Mouse (Mus musculus) c-Kit-positive CD71-positive TER-119-negative erythroid progenitor cells, embryonic 14.5 days (primary cell): ENCODE results near the gene Casc1.

ENCODE experiments used
- DNase-seq: peaks from one replicate; pipeline ENCODE4 v3.0.0-alpha.2; 2013; ENCODE audit warnings: low read depth

The Casc1 gene

DNA sequence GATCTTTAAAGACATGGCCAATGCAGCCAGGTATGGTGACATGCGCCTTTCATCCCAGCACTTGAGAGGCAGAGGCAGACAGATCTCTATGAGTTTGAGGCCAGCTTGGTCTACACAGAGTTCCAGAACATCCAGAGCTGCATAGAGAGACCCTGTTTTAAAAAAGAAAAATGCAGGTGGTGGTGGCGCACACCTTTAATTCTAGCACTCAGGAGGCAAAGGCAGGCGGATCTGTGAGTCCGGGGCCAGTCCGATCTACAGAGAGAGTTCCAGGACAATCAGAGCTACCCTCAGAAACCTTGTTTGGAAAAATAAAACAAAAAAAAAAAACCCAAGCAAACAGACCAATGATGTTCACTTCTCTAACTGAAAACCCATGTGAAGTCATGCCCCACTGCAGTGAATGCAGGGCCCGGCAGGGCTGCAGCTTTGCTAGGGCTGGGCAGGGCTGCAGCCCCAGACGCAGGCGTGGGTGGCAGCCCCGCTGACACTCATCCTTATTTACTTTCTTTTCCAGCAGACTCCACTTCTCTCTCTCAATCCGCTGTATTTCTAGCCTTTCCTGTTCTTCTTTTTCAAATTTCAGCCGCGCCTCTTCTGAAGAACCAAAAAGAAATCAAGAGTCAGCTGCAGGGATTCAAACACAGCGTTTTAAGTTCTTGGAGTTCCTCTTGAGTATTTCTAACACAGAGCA, 8.2 kb downstream of the Casc1 start:
- no peak for DNase-seq

- DNase-seq: no peak
Measured at GRCm38 (mm10) chr6:145197949-145198686, 12.7 kb downstream of the Casc1 start.

DNA sequence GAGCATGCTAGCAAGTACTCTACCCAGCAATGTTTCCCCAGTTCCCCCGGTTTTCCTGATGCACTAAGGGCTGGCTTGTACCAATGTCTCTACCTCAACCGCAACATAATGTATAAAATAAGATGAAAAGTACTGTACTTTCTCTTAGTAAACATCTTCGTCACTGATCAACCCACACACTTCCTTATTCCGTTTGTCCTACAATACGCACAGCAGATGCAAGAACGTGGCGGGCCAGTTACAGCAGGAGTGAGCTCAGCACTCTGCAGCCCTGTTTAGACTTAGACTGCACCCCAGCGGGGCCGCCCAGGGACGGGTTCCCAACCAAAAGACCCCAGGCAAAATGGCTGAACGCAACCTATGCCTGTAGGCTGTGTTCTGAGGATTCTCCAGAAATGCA, 17.4 kb downstream of the Casc1 start:
- DNase-seq: no peak

- DNase-seq: no peak
Measured at GRCm38 (mm10) chr6:145193038-145193437, 17.8 kb downstream of the Casc1 start.

- peak; percentile 27 for DNase-seq
Measured at GRCm38 (mm10) chr6:145187093-145188088, 23.4 kb downstream of the Casc1 start.

- DNase-seq: no peak
Measured at GRCm38 (mm10) chr6:145186096-145186495, 24.7 kb downstream of the Casc1 start.

DNA sequence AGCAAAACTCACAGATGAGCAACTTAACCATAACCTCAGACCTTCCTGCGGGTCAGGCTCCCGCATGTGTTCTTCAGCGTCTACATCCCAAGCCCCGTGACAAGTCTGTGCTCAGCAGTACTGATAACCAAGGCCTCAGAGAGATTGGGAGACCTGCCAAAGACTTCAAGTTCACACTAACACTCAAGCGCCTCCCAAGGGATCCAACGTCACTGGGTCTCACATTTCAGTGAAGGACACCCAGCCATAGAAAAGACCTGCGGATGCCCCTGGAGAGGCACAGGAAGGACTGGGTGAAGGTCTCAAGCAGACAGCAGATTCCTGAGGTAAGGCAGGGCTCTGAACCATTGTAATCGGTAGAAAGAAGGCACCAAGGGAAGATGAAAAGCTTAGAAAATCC, 28.8 kb downstream of the Casc1 start:
- DNase-seq: no peak

GRCm38 (mm10) chr6:145179665-145180064, 31.1 kb downstream of the Casc1 start:
- DNase-seq: peak; percentile 25

DNA sequence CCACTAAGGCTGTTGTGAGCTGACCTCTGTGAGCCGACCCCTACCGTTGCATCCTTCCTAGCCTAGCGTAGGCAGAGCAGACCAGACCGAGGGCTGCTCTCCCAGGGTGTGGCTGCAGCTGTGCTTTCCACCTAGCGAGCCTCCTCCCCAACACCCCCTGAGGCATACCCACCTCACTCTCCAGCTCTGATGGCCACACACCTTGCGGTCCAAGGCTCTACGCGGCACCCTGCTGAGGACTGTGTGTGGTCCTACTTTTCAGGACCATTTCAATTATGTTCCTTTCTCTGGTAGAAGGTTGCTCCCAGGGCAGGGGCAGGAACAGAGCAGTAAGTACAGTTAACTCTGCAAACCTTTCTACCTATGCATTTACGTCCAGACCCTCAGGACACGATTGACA, 34.3 kb downstream of the Casc1 start:
- DNase-seq: no peak

GRCm38 (mm10) chr6:145175571-145175981, 35.2 kb downstream of the Casc1 start:
- DNase-seq: no peak

DNA sequence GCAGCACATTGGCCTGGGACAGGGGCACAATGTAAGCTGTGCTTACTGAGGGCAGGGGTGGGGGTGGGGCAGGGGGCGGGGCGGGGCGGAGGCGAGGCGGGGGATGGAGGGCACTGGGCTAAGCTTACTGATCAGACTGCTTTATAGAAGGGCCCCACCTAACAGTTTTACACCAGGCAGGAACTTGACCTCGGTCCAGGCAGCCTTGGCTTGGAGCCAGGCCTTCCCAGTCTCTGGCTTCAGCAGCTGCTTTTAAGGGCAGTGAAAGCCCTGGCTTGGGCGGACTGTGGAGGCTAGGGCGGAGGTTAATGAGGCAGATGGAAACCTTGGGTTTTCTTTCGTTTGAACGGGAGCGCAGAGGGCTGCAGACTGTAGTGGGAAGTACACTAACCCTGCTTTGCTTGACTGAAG, 37.0 kb downstream of the Casc1 start:
- DNase-seq: no peak

DNA sequence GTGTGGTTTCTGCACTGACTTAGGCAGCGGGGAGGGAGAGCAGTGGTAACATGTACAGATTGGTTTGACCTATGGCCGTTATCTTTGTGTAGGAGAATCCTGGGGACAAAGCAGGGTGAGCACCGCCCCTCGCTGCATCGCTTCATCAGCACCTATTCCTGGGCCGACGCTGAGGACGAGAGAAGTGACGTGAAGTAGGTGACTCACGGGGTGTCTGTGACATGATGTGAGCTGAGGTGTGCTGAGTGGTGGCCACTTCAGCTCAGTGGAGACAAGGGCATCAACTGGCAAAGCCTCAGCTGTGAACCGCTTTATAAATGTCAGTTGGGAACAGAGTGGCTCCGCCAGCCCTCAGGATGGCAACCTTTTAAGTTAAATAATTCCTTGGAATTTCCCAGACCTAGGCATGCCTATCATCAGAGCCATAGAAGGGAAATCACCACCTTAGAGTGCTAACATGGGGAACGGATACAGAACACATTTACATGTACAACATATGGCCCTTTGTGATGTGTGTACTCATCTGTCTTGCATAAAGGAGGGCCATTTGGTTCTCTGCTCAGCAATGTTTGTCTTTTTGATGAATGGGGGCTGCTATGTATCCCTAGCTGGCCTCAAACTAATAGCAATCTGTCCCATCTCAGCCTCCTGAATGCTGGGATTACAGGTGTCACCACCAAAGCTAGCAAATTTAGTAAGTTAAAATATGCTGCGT, 38.8 kb downstream of the Casc1 start:
- no peak for DNase-seq

- DNase-seq: no peak
Measured at GRCm38 (mm10) chr6:145160581-145160980, 50.2 kb downstream of the Casc1 start.

DNA sequence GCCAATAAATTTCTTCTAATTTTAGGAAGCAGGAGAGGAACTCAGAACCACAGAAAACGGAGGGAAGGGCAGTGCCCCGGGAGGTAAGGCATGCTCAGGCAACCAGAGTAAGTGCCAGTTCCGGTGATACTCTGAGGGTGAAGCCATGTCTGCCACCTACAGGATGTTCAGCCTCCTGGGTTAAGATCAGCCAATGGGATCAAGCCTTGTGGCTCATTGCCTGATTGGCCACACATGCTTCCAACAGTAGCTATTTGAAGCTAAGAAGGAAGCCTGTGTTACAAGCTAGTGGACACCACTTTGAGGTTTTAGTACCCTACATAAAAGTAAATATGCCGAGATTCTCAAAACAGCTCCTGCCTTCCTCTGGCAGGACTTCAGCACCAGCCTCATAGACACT, 52.2 kb downstream of the Casc1 start:
- no peak for DNase-seq

GRCm38 (mm10) chr6:145149054-145149453, 61.8 kb downstream of the Casc1 start:
- DNase-seq: peak; percentile 17

DNA sequence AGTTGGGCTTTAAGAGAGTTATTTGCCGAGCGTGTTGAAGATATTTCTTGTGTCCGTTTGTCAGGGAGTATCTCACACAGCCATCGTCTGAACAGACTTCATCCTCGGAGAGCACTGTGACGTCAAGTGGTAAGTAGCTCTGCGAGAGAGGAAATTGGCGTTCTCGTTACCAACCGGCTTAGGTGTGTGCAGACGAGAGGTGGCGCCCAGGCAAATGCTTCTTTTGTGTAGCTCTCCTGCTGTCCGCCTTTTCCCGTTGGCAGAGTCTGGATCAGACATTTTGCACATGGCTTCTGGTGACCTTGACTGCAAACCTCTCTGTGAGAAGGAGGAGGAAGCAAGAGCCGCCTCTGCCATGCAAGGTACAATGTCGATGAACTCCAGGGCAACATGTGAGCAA, 63.1 kb downstream of the Casc1 start:
- no peak for DNase-seq

- no peak for DNase-seq
Measured at GRCm38 (mm10) chr6:145145173-145145572, 65.6 kb downstream of the Casc1 start.

DNA sequence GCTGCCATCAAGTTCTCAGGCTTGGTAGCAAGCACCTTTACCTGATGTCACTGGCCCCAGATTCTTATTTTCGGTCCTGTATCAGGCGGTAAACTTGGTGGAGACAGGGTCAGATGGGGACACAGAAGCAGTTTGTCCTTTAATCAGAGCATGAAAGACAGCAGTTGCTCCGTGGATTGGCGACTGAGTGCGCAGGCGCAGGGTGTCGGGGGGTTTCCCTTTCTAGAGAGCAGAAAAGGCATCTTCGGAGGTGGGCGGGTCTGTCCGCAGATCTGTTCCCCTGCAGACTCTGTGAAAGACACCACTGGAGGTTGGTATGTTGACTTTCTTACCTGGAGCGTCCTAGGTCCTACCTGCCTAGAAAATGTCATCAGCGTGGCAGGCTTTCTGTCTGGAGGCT, 69.0 kb downstream of the Casc1 start:
- no peak for DNase-seq

- DNase-seq: no peak
Measured at GRCm38 (mm10) chr6:145140706-145141105, 70.1 kb downstream of the Casc1 start.

DNA sequence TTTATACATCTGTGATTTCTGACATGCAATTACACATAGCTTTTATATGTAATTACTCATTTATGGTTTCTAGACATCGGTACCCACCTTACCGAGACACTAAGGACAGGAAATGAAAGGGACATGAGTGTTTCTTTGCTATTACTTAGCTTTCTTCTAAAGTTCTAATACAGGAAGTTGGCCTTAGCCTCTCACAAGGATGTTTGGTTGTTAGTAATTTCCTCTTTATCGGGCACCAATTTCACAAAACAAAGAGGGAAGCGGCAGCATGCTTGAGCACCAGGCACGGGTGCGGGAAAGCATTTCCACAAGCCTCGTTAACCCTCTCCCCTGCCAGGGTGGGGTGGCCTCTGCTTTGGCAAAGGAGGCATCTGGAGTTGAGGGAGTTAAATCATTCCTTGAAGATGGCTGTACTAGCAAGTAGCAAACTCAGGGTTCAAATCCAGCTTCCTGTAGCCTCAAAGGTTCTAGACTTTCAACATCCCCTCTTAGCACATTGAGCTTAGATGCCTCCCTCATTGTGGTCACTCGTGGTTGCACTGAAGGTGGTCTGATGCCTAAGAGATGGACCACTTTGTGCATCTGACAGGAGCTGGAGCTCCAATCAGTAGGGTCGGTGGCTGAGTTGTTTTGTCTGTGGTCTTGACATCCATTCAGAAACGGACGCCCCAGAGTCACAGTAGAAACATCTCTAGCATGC, 70.9 kb downstream of the Casc1 start:
- DNase-seq: no peak

GRCm38 (mm10) chr6:145139236-145139635, 71.6 kb downstream of the Casc1 start:
- DNase-seq: no peak
